Mouse (Mus musculus) spleen, adult 12 weeks (tissue): ENCODE results near the gene Zfp652.
"Not testable (repeated sequence)": the region's sequence is repeated elsewhere in the genome, so short reads cannot be mapped to it uniquely, and the experiment has no call there.

Experiments used
- DNase-seq: peaks from one replicate; pipeline ENCODE4 v3.0.0; 2022; ENCODE audit warnings: low spot score

Gene Zfp652

GRCm38 (mm10) chr11:95712563-95713224 is at the start of gene Zfp652:
TSS of gene Zfp652 (plus strand) at chr11:95712673.
- peak; percentile 81 for DNase-seq

DNA sequence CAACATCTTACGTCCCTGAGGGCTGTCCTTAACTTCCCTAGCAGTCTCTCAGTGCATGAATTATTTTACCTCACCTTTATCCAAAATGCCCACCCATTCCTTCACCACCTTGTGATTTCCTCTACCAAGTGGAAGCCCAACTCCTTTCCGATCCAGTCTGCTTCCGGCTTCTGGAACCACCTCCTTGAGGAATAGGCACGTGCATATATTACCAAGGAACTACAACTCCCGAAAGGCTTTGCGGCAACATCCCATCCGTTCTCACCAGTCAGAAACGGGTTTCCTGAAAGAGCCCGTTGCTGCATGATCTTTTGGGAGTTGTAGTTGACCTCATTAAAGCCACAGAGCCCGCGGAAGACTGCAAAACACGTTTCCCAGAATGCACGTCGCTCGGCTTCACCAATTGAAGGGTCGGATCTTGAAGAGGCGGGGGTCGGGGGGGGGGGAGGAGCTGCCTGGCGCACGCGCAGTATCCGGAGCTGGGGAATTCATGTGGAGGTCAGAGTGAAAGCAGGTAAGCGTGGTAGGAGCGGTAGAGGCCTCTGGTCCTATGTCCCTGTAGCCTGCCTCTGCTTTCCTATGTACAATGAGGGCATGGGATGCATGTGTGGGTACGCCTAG is 45.8 kb upstream of the Zfp652 start, which contains the start of gene Phb:
Phb (plus strand) TSS at position 429 of the 621 bp plus-strand sequence.
- peak; percentile 79 for DNase-seq

DNA sequence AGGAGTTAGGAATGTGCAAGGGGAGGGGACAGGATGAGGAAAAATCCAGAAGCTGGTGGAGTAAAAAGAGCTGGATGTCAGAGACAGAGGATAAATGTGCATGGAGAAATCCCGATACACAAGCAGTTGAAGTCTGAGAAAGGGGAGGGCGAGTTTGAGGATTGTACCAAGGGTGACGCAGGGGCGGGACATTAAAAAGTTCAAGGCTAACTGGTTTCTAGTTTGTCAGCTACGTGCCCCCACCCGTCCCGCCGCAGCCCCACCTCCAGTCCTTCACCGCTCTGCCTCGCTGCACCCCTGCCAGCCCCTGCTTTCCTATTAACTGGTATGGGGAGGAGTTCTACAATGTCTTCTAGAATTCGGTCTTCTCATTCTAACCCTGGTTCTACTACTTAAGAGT is 45.3 kb upstream of the Zfp652 start:
- DNase-seq = peak; percentile 27

DNA sequence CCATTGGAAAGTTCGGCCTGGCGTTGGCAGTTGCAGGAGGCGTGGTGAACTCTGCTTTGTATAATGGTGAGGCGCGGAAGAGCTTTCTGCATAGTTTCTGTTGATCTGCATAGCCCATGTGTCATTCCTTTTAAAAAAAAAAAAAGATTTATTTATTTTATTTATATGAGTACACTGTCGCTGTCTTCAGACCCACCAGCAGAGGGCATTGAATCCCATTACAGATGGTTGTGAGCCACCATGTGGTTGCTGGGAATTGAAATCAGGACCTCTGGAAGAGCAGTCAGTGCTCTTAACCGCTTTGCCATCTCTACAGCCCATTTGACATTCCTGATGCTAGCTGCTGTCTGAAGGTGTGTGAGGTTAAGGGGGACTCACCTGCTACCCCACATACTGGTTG is 44.4 kb upstream of the Zfp652 start:
- not testable (repeated sequence) for DNase-seq

DNA sequence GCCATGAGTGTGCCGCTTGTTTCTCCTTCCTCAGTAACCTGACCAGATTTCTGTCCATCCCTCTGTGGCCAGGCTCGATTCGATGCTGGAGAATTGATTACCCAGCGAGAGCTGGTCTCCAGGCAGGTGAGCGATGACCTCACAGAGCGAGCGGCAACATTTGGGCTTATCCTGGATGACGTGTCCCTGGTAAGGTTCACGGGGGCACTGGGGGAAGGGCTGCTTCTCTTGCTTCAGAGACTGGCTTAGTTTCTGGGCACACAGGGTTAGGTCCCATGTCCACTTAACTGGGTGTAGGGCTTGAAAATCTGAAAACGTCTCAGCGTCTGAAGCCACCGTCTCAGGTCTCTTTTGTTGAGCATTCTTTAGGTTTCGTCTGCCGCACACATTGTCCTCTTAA is 37.0 kb upstream of the Zfp652 start:
- DNase-seq = no peak

- DNase-seq = no peak
Measured at GRCm38 (mm10) chr11:95676307-95676706, 36.2 kb upstream of the Zfp652 start.

- DNase-seq = no peak
Measured at GRCm38 (mm10) chr11:95677925-95678701, 34.4 kb upstream of the Zfp652 start.

DNA sequence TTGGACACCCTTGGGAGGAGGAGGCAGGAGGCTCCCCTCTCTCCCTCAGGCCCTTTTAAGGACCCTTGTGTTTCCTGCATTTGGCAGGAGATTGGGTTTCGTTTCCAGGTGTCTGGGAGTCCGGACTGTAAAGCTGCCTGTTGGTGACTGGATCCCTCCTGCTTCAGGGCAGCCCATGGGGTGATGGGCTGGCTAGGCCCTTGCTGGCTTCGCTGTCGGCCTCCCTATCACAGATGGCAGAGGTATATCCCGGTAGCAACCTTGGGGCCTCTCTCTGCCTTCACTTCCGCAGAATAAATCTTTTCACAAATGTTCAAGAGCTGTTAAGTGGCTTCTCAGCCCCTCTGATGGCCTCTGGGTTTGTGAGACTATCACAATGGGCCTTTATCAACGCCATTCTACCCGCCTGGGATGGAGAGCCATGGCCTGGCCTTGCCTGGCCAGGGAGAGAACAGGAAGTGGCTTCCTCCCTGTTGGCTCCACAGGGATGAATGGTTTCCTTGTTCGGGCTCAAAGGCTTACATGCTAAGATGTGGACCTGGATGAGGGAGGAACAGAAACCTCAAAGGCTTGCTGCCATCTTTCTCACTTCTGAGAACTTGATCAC is 30.4 kb upstream of the Zfp652 start:
- DNase-seq = no peak

DNA sequence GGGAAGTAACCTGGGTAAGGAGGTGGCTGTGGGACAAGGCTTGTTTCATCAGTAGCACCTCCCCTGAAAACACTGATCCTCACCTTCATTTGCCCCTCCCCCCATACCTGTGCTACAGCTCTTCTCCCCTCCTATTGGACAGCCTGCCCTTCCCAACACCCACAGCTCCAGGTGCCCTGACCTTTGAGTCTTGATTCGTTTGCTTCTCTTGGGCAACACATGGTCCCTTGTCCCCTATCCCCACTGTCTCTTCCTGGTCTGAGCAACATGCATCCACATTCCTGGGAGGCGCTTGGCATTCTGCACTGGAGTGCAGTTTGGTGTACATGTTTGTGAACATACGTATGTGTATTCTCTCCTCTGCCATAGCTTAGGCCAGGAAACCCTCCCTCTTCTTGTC is 29.5 kb upstream of the Zfp652 start:
- DNase-seq = no peak

DNA sequence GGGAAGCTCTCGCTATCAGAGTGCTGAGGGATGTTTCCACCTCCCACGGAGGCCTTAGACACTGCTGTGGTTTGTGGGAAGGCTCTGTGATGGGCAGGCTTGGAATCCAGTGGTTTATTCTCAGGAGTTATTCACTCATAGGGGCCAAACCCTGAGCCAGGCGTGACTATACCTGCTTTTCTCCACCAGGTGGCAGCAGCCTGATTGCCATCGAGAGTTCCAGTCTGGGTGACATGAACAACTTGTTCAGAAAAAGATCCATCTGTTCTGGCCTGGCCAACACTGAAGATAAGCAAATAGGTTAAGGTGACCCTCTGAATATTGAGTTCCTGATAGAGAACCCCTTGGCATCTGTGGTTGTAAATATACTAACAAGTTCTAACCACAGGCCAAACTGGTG is 26.4 kb upstream of the Zfp652 start:
- DNase-seq = peak; percentile 54

- no peak for DNase-seq
Measured at GRCm38 (mm10) chr11:95687084-95687656, 25.3 kb upstream of the Zfp652 start.

GRCm38 (mm10) chr11:95688515-95688914 is 24.0 kb upstream of the Zfp652 start:
- DNase-seq = peak; percentile 50

- DNase-seq = peak; percentile 48
Measured at GRCm38 (mm10) chr11:95688981-95689380, 23.5 kb upstream of the Zfp652 start.

GRCm38 (mm10) chr11:95689544-95689943 is 22.9 kb upstream of the Zfp652 start:
- DNase-seq = no peak

DNA sequence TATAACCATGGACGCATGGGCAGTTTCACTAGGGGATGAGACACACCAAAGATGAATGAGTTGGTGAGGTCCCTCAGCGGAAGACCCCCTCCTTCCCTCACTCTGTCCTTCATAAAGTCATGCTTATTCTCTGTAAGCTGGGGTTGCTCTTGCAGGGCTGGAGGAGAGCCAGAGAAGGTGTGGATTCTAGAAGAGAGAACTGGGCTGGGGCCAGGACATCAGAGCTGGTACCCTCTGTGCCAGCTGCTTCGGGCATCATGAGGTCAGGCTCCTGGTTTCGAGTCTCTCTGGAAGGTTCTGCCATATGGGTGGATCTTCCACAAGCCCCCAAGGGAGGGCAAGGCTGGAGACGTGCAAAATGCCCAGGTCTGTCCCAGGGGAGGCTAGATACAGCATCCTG is 13.9 kb upstream of the Zfp652 start:
- no peak for DNase-seq

- DNase-seq = no peak
Measured at GRCm38 (mm10) chr11:95700778-95701739, 11.4 kb upstream of the Zfp652 start.

DNA sequence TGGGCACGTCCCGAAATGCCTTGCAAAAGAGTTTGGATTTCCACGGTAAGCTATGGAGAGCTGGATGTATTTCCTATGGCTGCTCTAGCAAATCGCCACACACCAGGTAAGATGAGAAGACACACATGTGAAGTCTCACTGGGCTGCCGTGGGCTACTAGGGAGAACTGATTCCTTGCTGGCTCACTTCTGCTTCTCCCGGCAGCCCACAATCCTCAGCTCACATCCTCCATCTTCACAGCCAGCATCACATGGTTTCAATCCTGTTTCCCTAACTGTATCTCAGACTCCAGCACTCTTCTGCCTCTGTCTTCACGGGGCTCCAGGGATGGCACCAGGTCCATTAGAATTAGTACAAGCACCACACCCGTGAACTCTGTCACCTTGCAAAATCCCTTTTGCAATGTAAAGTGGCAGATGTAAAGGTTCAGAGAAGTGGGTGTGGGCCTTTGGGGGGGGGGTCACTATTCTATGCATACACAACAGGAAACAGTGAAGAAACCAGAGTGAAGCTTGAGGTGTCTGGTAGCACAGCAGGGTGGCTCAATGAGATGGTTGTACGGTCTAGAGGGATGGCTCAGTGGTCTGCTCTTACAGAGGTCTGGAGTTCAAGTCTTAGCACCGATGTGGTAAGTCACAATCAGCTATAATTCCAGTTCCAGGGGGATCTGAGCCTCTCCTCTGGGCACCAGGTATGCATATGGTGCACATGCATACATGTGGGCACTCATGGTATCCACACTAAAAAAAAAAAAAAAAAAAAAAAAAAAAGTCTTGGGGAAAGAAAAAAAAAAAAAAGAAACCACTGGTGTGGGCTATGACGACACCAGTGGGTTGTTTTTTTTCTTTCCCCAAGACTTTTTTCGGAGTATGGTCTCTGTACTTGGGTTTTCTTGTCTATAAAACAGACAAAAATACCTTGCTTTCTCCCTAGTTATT is 8.2 kb upstream of the Zfp652 start:
- DNase-seq = no peak

- DNase-seq = no peak
Measured at GRCm38 (mm10) chr11:95704970-95705330, 7.5 kb upstream of the Zfp652 start.

DNA sequence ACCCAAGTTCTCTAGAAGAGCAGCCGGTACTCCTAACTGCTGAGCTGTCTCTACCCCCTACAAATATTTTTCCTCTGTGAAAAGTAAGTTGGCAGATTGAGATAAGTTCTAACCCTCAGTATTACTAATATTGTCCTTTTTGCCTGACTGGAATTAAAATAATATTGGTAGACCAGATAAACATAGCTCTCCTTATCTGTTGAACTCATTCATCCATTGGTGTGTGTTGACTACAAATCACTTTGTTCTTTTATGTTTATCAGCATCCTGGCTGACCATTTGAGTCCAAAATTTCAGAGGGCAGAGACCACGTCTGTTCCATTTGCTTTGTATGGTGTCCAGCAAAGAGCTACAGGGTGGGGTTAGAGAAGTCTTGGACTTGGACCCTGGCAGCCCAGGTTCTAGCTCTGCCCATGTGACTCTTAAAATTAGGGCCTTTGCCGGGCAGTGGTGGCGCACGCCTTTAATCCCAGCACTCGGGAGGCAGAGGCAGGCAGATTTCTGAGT is 2.9 kb upstream of the Zfp652 start:
- no peak for DNase-seq

GRCm38 (mm10) chr11:95710478-95710877 is 2.0 kb upstream of the Zfp652 start:
- DNase-seq = no peak
